Mouse (Mus musculus) lung, embryonic 15.5 days (tissue): Measurements from ENCODE around the gene Arhgap11a. TPM values are rescaled to one million over a fixed set of nuclear protein-coding genes. Genes with fewer than 3 reads are reported as not detected.
A peak's percentile ranks its signal among the peaks of the same experiment; 100 is the strongest.

Experiments used
- ATAC-seq: fragments of 200-750 bp; cut with Nextera tagmentation; 2 replicates; pipeline ENCODE4 v1.8.0; 2017; ENCODE audit warnings: moderate number of reproducible peaks, borderline replicate concordance; ENCODE audit not compliant: low FRiP score, low TSS enrichment; ENCODE audit errors: extremely low read depth
- H3K27ac ChIP-seq: fragments of 300-500 bp; sonication (generic); 2 replicates; pipeline ENCODE4 v1.5.1; 2015; ENCODE audit warnings: moderate library complexity, mild to moderate bottlenecking, inconsistent platforms
- H3K27me3 ChIP-seq: fragments of 300-500 bp; sonication (generic); 2 replicates; pipeline ENCODE4 v1.6.1; 2015; ENCODE audit warnings: inconsistent platforms
- H3K36me3 ChIP-seq: fragments of 300-500 bp; sonication (generic); 2 replicates; pipeline ENCODE4 v1.6.1; 2015; ENCODE audit warnings: inconsistent platforms
- H3K4me1 ChIP-seq: fragments of 300-500 bp; sonication (generic); 2 replicates; pipeline ENCODE4 v1.6.1; 2015; ENCODE audit warnings: inconsistent platforms
- H3K4me2 ChIP-seq: fragments of 300-500 bp; sonication (generic); 2 replicates; pipeline ENCODE4 v1.6.1; 2015; ENCODE audit warnings: inconsistent platforms, mild to moderate bottlenecking, moderate library complexity
- H3K4me3 ChIP-seq: fragments of 300-500 bp; sonication (generic); 2 replicates; pipeline ENCODE4 v1.5.1; 2015; ENCODE audit warnings: mild to moderate bottlenecking, inconsistent platforms
- H3K9ac ChIP-seq: fragments of 300-500 bp; sonication (generic); 2 replicates; pipeline ENCODE4 v1.6.1; 2015; ENCODE audit warnings: inconsistent platforms
- H3K9me3 ChIP-seq: fragments of 300-500 bp; sonication (generic); 2 replicates; pipeline ENCODE4 v1.6.1; 2016; ENCODE audit warnings: inconsistent platforms
- WGBS: fragments of 180-500 bp; shearing (Covaris S2); methylation state at CpG from one replicate; pipeline ENCODE4 v1.1.7; 2015; 5-methylcytosine and 5-hydroxymethylcytosine counted together
- polyA plus RNA-seq: library from polyadenylated mRNA; unstranded; fragments of >200 nt; fragmentation: Nextera tagmentation; extraction: Ambion mirVana; gene quantifications from 2 replicates; pipeline ENCODE4 v1.2.1, GENCODE M21; 2015

The Arhgap11a gene
- polyA plus RNA-seq, 1 experiment from 2014 or later, result 30.3 TPM

DNA sequence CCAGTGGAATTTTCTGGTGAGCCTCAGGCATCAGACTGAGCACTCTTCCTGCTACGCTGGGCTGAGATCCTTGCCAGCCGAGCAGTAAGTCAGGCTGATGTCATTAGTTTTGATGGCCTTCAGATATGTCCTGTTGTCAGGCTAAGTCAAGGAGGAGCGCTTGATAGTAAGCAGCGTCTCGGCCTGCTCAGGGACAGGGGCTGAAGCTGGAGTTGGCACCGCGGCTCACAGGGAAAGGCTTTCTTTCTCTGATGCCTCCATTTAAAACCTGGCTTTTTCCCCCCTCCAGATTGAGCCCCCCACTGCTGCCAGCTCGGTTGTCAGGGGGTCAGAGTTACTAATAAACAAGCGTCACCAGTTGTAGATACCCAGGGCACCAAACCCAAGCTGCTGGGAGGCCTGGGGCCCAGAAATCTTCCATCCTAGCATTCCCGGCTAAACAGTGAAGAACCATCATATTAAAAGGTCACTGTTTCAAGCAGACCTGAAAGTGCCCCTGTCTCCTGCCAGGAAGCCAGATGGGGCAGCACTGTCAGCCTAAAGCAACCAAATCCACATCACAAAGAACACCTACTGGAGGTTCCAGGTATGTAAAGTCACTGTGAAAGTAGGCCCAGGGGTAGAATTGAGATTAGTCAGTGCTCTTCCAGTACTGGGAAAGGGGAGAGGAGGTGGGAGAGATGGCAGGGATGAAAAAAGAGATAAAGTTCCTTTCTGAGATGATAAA is 41.4 kb downstream of the Arhgap11a start:
- 74% methylated on average over 10 of the region's 10 CpGs for WGBS
- Histone ChIP-seq H3K4me3 (no peak overlapping the region), H3K9ac (no peak overlapping the region), H3K4me2 (no peak overlapping the region), H3K27me3 (no peaks in the 10 kb centered on the region), H3K9me3 (no peaks in the 10 kb centered on the region), H3K4me1 (no peaks in the 10 kb centered on the region), H3K27ac (no peak overlapping the region), H3K36me3 (no peaks in the 10 kb centered on the region)
- no peak for ATAC-seq

DNA sequence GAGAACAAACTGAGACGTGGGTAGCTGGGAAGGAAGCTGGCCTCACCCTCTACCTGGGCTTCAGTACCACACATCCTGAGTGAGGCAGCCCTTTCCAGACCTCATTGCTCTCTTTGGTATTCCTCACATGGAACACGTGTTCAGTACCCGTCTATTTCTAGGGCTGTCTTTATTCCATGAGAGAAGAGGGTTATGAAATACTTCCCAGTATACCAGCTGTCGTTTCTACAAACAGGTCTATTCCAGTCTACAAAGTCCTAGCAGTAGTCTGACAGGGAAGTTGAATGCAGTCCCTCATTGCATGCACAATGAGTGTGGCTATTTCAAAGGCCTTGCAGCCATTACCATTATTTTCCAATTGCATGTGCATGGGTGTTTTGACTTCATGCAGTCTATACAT is 42.7 kb downstream of the Arhgap11a start:
- Histone ChIP-seq H3K36me3 (no peaks in the 10 kb centered on the region), H3K4me3 (no peak overlapping the region), H3K9ac (no peak overlapping the region), H3K4me1 (no peaks in the 10 kb centered on the region), H3K4me2 (no peak overlapping the region), H3K27me3 (no peaks in the 10 kb centered on the region), H3K27ac (no peak overlapping the region), H3K9me3 (no peaks in the 10 kb centered on the region)
- 69% methylated on average over 4 of the region's 4 CpGs for WGBS
- ATAC-seq, result no peak

DNA sequence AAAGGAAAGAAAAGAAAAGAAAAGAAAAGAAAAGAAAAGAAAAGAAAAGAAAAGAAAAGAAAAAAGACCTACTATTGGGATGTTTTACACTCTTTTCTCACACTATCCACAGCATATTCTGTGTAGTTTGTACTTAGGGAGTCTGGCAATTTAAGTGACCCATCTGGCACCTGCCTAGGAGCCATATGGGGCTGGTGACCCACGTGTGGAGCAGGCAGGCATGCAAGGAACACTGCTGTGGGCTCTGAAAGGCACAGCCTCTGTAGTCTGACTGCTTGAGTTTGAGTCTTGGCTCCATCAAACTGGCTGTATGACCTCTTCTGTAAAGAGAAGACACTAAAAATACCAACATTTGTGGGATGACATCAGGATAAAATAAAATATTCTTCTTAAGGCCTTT is 44.7 kb downstream of the Arhgap11a start:
- WGBS, result 32% methylated on average over 1 of the region's 1 CpGs
- no peak overlapping the region for H3K27ac ChIP-seq

DNA sequence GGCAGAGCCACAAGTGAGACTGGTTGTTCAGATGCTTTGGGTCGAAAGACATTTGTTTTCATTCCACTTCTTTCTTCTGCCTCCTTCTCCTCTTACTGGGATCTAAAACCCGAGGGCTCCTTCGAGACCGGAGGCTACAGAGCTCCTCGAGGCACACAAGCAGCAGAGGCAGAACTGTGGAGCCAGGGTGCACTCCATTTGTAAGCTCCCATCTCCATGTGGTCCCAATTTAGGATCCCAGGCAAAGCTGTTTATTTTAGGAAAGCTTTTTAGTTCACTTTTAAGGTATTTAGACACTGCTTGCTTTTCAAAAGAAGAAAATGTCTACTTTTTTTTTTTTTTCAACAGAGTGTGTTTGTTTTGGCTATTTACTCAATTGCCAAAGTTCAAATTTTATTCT is 47.6 kb downstream of the Arhgap11a start:
- Histone ChIP-seq H3K9me3 (no peaks in the 10 kb centered on the region), H3K9ac (no peak overlapping the region), H3K36me3 (no peaks in the 10 kb centered on the region), H3K4me3 (no peak overlapping the region), H3K27ac (no peak overlapping the region), H3K4me2 (no peak overlapping the region), H3K4me1 (no peaks in the 10 kb centered on the region), H3K27me3 (no peaks in the 10 kb centered on the region)
- WGBS, result 56% methylated on average over 5 of the region's 5 CpGs
- no peak for ATAC-seq

More for the DNA sequence above, 44.7 kb downstream of the Arhgap11a start:
- Histone ChIP-seq H3K4me3 (no peak overlapping the region), H3K36me3 (no peaks in the 10 kb centered on the region), H3K4me1 (no peaks in the 10 kb centered on the region), H3K9me3 (no peaks in the 10 kb centered on the region), H3K9ac (no peak overlapping the region), H3K27me3 (no peaks in the 10 kb centered on the region), H3K4me2 (no peak overlapping the region)
- ATAC-seq, result no peak

DNA sequence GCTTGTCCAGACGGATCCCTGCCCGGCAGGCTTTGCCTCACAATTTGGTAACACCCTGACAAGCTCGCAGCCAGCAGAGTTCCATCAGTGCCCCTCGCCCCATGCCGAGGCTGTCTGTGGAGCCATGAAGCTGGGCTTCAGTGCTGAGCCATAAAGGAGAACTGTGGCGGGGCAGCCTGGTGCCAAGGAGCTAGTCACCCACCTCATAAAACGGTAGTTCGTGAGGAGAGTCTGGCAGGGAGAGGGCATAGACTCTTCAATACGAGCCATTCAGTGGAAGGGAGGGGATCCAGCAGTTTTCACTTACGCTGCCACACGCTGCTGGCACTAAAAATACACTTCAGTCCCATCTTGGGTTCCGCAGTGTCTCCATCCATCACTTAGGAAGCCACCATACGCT is 49.9 kb downstream of the Arhgap11a start:
- H3K27ac ChIP-seq, result no peak overlapping the region
- ATAC-seq, result no peak
- no peaks in the 10 kb centered on the region for H3K27me3 ChIP-seq
- H3K4me3 ChIP-seq, result no peak overlapping the region
- no peak overlapping the region for H3K9ac ChIP-seq
- no peaks in the 10 kb centered on the region for H3K4me1 ChIP-seq
- WGBS, result 62% methylated on average over 13 of the region's 13 CpGs
- H3K9me3 ChIP-seq, result no peaks in the 10 kb centered on the region
- no peak overlapping the region for H3K4me2 ChIP-seq
- no peaks in the 10 kb centered on the region for H3K36me3 ChIP-seq

DNA sequence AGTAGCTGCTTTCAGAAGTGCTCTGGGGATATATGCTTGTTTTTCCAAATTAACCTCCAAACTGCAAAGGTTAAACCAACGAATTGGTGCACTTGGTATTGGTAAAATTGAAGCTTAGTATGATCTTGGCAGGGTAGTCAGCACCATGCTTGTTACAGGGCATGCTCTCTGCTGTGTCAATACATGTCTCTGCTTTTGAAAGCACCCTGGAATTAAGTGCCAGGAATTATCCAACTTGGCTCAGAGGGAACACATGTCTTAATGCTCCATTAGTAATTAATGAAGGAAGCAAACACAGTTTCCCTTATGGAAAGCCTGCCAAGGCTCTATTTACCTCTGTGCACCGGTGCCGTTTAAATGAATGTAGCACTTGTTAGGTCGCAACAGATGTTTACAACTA is 53.3 kb downstream of the Arhgap11a start:
- no peak overlapping the region for H3K4me3 ChIP-seq
- no peaks in the 10 kb centered on the region for H3K27me3 ChIP-seq
- H3K4me2 ChIP-seq, result no peak overlapping the region
- no peak for ATAC-seq
- H3K4me1 ChIP-seq, result no peaks in the 10 kb centered on the region
- H3K27ac ChIP-seq, result no peak overlapping the region
- 69% methylated on average over 4 of the region's 4 CpGs for WGBS
- H3K9ac ChIP-seq, result no peak overlapping the region
- no peaks in the 10 kb centered on the region for H3K9me3 ChIP-seq
- H3K36me3 ChIP-seq, result no peaks in the 10 kb centered on the region

DNA sequence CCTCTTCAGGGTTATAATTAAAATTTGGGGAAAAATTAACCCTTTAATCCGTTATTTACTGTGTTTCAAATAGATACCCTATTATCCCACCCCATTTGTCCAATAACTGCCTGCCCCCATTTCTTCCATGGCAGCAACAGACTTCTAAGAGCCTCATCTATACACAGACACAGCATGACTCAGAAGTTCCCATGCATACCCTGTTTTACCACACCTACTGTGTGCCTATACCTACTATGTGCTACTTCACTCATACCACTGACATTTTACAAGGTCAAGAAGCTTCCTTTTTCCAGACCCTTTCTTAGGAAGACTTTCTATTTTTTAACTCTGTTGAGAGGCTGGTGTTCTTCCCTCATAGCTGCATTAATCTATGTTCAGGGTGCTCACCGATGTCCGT is 54.9 kb downstream of the Arhgap11a start:
- Histone ChIP-seq H3K27me3 (no peaks in the 10 kb centered on the region), H3K27ac (no peak overlapping the region), H3K9ac (no peak overlapping the region), H3K9me3 (no peaks in the 10 kb centered on the region), H3K4me1 (no peaks in the 10 kb centered on the region), H3K4me3 (no peak overlapping the region), H3K4me2 (no peak overlapping the region), H3K36me3 (no peaks in the 10 kb centered on the region)
- WGBS, result 82% methylated on average over 3 of the region's 3 CpGs
- no peak for ATAC-seq

DNA sequence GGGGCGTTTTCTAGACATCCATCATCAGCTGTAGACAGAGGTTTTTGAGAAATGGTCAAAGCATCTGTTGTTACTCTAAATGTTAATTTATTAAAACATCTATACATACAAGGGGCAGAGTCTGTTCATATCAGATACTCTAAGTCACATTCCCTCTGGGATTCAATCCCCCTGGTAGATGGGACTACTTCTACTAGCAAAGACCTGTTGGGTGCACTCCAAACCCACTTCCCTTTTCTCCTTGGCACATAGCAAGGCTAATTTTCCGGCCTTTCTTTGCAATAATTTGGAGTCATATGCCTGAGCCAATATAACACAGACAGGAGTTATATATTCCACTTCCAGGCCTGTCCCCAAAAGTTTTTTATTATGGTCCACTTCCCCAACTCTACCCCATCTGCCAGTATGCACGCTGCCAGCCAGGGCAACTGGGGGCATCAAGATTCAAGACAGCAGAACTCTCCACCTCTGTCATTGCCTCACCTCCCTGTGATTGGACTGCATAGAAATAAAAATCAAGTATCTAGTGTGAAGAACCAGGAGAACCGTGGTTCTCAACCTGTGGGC is 59.6 kb downstream of the Arhgap11a start:
- no peaks in the 10 kb centered on the region for H3K27me3 ChIP-seq
- H3K4me3 ChIP-seq, result no peak overlapping the region
- H3K4me1 ChIP-seq, result no peaks in the 10 kb centered on the region
- H3K9ac ChIP-seq, result no peak overlapping the region
- H3K27ac ChIP-seq, result no peak overlapping the region
- WGBS, result 86% methylated on average over 4 of the region's 4 CpGs
- no peak for ATAC-seq
- no peaks in the 10 kb centered on the region for H3K36me3 ChIP-seq
- H3K4me2 ChIP-seq, result no peak overlapping the region
- H3K9me3 ChIP-seq, result no peaks in the 10 kb centered on the region

DNA sequence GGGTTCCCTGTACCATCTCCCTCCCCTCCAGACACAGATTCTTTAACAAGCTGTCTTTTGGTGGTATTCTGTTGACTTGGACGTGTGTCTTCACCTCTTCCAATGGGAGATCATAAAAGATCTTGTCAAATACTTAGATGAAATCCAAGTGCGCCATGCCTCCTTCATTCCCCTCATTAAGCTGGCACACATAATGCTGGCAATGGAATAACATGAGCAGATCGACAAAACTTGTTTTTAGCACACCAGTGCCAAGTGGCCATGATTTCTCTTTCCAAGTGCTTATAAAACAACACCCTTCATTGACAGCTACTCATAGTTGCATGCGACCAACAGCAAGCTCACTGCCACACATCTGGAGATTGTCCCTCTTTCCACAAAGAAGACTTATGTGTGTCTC is 60.6 kb downstream of the Arhgap11a start:
- WGBS, result 80% methylated on average over 4 of the region's 4 CpGs
- no peak for ATAC-seq
- H3K4me1 ChIP-seq, result no peaks in the 10 kb centered on the region
- no peaks in the 10 kb centered on the region for H3K27me3 ChIP-seq
- no peak overlapping the region for H3K27ac ChIP-seq
- H3K4me3 ChIP-seq, result no peak overlapping the region
- H3K9me3 ChIP-seq, result no peaks in the 10 kb centered on the region
- no peak overlapping the region for H3K9ac ChIP-seq
- H3K36me3 ChIP-seq, result no peaks in the 10 kb centered on the region
- no peak overlapping the region for H3K4me2 ChIP-seq

DNA sequence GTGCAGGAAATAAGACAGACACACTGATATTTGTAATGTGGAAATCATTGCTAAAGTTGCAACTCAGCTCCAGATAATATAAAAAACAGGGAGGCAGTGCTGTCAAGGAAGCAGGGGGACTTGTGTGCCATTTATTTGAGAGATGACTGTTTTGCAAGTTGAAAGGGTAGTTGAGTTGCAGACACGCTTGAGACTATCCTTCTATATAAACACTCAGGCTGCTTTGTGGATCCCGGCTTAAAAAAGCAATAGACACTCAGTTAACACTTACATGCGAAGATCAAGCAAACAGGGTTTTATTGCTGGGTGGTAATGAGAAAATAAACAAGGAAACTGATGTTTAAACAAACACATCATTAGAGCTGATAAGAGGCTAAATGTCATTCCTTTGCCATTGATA is 63.6 kb downstream of the Arhgap11a start:
- Histone ChIP-seq H3K27ac (no peak overlapping the region), H3K9me3 (no peaks in the 10 kb centered on the region), H3K4me2 (no peak overlapping the region), H3K36me3 (no peaks in the 10 kb centered on the region), H3K9ac (no peak overlapping the region), H3K27me3 (no peaks in the 10 kb centered on the region), H3K4me3 (no peak overlapping the region), H3K4me1 (no peaks in the 10 kb centered on the region)
- peak; percentile 52; the same call in 1 of the 2 replicates for ATAC-seq
- WGBS, result 5% methylated on average over 3 of the region's 3 CpGs

DNA sequence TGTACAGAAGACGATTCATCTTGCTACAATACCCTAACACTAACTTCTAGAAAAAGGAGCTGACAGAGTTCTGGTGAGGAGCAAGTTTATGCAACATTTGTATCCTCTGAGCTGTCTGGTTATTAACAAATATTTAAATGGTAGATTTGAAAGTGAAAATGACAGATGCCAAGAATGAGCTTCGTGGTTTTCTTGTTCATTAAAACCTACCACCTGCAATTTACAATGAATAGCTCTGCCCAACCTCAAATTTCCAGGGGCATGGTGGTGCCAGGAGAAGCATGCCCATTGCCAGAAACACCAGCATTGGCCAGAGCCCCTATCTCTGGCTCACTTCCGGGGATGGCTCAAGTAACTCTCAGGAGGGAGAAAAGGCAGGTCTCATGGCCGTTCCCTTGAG is 66.9 kb downstream of the Arhgap11a start:
- Histone ChIP-seq H3K27ac (no peak overlapping the region), H3K4me1 (no peaks in the 10 kb centered on the region), H3K27me3 (no peaks in the 10 kb centered on the region), H3K9ac (no peak overlapping the region), H3K36me3 (no peaks in the 10 kb centered on the region), H3K9me3 (no peaks in the 10 kb centered on the region), H3K4me2 (no peak overlapping the region), H3K4me3 (no peak overlapping the region)
- ATAC-seq, result no peak
- 48% methylated on average over 4 of the region's 4 CpGs for WGBS
